Mouse (Mus musculus) cortical plate, adult 2 months (tissue): ENCODE results near the gene Epc2.

ENCODE experiments used
- CTCF ChIP-seq: fragments of 200-500 bp; IDR thresholded peaks from 2 replicates; pipeline ENCODE4 v1.5.1; 2011; ENCODE audit warnings: mild to moderate bottlenecking, control low read depth, low read length; ENCODE audit not compliant: insufficient read depth; ENCODE audit errors: extremely low read depth
- POLR2A ChIP-seq: fragments of 200-500 bp; IDR thresholded peaks from 2 replicates; pipeline ENCODE4 v1.6.1; 2011; ENCODE audit warnings: mild to moderate bottlenecking, low read length, control low read depth; ENCODE audit not compliant: insufficient read depth; ENCODE audit errors: extremely low read depth

- TF ChIP-seq POLR2A, result no peak
- no peak for TF ChIP-seq CTCF
Observed at GRCm38 (mm10) chr2:49582546-49582945, 131.3 kb downstream of the Epc2 start.
